Mouse (Mus musculus): ENCODE measurements around the gene Olfr453.

The Olfr453 gene

GRCm38 (mm10) chr6:42739071-42739470 lies at the start of gene Olfr453:
TSS of gene Olfr453 (plus strand) at chr6:42739371.
- no peak for DNase-seq

- DNase-seq: no peak
Observed at GRCm38 (mm10) chr6:42689761-42690160, 49.4 kb upstream of the Olfr453 start.

GRCm38 (mm10) chr6:42692154-42692516 lies 47.0 kb upstream of the Olfr453 start:
- peak; percentile 78 to 79 for DNase-seq

GRCm38 (mm10) chr6:42692517-42693190 lies 46.5 kb upstream of the Olfr453 start:
- DNase-seq: peak; percentile 75 to 80

GRCm38 (mm10) chr6:42709291-42710211 lies 29.6 kb upstream of the Olfr453 start, which contains the start of gene Tcaf1:
TSS of gene Tcaf1 (minus strand) at chr6:42710088.
- peak; percentile 53 to 57 for DNase-seq

- no peak for DNase-seq
Observed at GRCm38 (mm10) chr6:42714668-42715067, 24.5 kb upstream of the Olfr453 start.

- DNase-seq: no peak
Observed at GRCm38 (mm10) chr6:42717973-42718372, 21.2 kb upstream of the Olfr453 start.

- no peak for DNase-seq
Observed at GRCm38 (mm10) chr6:42742303-42742702, 3.1 kb downstream of the Olfr453 start.

- no peak for DNase-seq
Observed at GRCm38 (mm10) chr6:42747846-42748245, 8.7 kb downstream of the Olfr453 start.

- no peak for DNase-seq
Observed at GRCm38 (mm10) chr6:42756104-42756503, 16.9 kb downstream of the Olfr453 start, which contains the start of gene Olfr38. TSS of gene Olfr38 (plus strand) at chr6:42756404.

- no peak for DNase-seq
Observed at GRCm38 (mm10) chr6:42777066-42777465, 37.9 kb downstream of the Olfr453 start.

- no peak for DNase-seq
Observed at GRCm38 (mm10) chr6:42784793-42785192, 45.6 kb downstream of the Olfr453 start, which contains the start of gene Olfr452. TSS of gene Olfr452 (plus strand) at chr6:42785093.

GRCm38 (mm10) chr6:42790247-42790948 lies 51.2 kb downstream of the Olfr453 start:
- no peak for DNase-seq

GRCm38 (mm10) chr6:42790949-42791556 lies 51.9 kb downstream of the Olfr453 start:
- no peak for DNase-seq

- no peak for DNase-seq
Observed at GRCm38 (mm10) chr6:42794982-42795381, 55.8 kb downstream of the Olfr453 start.
